Mouse (Mus musculus): Measurements from ENCODE around the gene Cyth4.

- TF ChIP-seq CTCF (IDR thresholded peaks at IDR 0.05; ENCODE audit: control insufficient read depth, insufficient read depth, insufficient replicate concordance, low read depth, low read length), result no peak
- no peak for TF ChIP-seq POLR2A (IDR thresholded peaks at IDR 0.05; ENCODE audit: control insufficient read depth, low read depth, low read length)
These were observed 32.9 kb upstream of the Cyth4 start for GRCm38 (mm10) chr15:78563937-78564336.
